Mouse (Mus musculus) adrenal gland, postnatal 10 days (tissue): ENCODE results near the gene Eaf2. TPM values are rescaled to one million over a fixed set of nuclear protein-coding genes. Genes with fewer than 3 reads are reported as not detected.

Source experiments
- DNase-seq: peaks from one replicate; pipeline ENCODE4 v3.0.0; 2021; ENCODE audit warnings: mixed read lengths
- microRNA-seq: library from miRNA; unstranded; fragments of <30 nt; microRNA quantifications from one replicate; pipeline ENCODE4 v1.2.0, GENCODE M21; 2021
- total RNA-seq, 2 experiments: library from RNA; stranded (reverse); gene quantifications; 2 replicates each; pipeline ENCODE4 v1.2.3; 2021

Gene Eaf2
- total RNA-seq, 2 experiments from 2014 or later: 1.4 to 3.3 TPM

- no peak for DNase-seq
These were observed 104.5 kb downstream of the Eaf2 start for GRCm38 (mm10) chr16:36770191-36770771.

DNA sequence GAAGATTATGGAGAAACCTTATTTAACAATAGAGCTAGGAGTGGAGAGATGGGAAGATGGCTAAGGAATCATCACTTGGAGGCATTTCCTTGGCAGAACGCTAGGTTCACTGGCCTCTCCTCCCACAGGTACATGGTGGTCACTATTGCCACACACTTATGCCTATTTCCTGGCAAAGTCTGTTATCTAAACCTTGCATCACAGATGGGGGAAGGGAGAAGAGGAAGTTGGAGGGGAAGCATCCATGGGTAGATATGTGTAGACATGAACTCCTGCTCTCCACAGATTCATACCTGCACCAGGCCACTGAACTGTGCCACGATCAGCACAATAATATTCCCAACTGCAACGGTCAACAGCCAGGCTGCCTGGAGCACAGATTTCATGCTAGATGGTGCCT lies 122.8 kb downstream of the Eaf2 start:
- DNase-seq: no peak

- no peak for DNase-seq
These were observed 127.0 kb downstream of the Eaf2 start for GRCm38 (mm10) chr16:36747767-36748166.

DNA sequence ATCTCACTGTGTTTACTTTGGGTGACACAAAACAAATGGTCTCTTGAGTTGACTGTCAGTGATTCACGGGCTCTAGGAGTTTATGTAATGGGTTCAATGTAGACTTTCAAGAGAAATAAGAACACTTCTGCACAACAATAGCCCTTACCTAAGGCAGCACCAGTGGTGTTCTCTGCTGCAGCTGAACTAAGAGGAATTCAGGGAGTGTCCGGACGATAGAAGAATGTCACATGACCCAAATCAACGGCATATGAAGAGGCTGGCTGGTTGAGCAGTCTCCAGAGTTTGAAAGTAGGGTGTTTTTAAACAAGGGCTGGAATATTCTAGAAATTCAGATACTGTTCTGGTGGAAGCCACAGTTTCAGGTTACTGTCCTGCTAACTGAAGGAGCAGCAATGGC lies 127.7 kb downstream of the Eaf2 start:
- DNase-seq: no peak

GRCm38 (mm10) chr16:36743580-36743979 lies 131.2 kb downstream of the Eaf2 start:
- no peak for DNase-seq

Small RNA genes lying within 50 kb of the gene (microRNA-seq; reads per million reads assigned to microRNA genes)
- gene Gm22617: not detected

Other genes with a start within 250 kb of the Eaf2 start
- gene Cd86, start 208.9 kb downstream of the Eaf2 start, total RNA-seq: 1 to 10 TPM; 1.8 to 2.8 TPM
- gene Ildr1, start 181.0 kb downstream of the Eaf2 start, total RNA-seq: under 1 TPM; 0.09 to 0.12 TPM
- gene Slc15a2, start 90.0 kb downstream of the Eaf2 start, total RNA-seq: 1 to 10 TPM; 2.4 to 3.4 TPM
- 10 to 100 TPM; 12.3 to 16.2 TPM for gene Iqcb1, start 46.6 kb downstream of the Eaf2 start, total RNA-seq
- gene Golgb1, start 137 bp upstream of the Eaf2 start, total RNA-seq: 10 to 100 TPM; 53.5 to 71.8 TPM
- gene Hcls1, start 60.0 kb upstream of the Eaf2 start, total RNA-seq: 10 to 100 TPM; 15.8 to 19.5 TPM
- 1 to 10 TPM; 1.8 to 4.4 TPM for gene Fbxo40, start 115.5 kb upstream of the Eaf2 start, total RNA-seq
- 1 to 10 TPM; 1.4 to 3.7 TPM for gene Polq, start 136.8 kb upstream of the Eaf2 start, total RNA-seq